Mouse (Mus musculus): ENCODE data around the gene Dhps. TPM values are rescaled to one million over a fixed set of nuclear protein-coding genes. Genes with fewer than 3 reads are reported as not detected.

Gene Dhps
- polyA plus RNA-seq, 1 experiment from 2014 or later = 83.4 TPM

Small RNAs within 50 kb of the gene (microRNA-seq; reads per million reads assigned to microRNA genes)
- gene Gm23388 (0.66 reads per million), gene Mir7070 (1.7 reads per million, percentile 7 among the genes with 10 or more reads in this experiment)

Other genes starting within 250 kb of the Dhps start
- 8.6 and 9.4 TPM in 2 replicates for gene Dand5, start 248.9 kb upstream of the Dhps start, polyA plus RNA-seq (2014; fragmentation: Nextera tagmentation; extraction: Ambion mirVana)
- gene Gadd45gip1, start 240.2 kb upstream of the Dhps start, polyA plus RNA-seq (2014; fragmentation: Nextera tagmentation; extraction: Ambion mirVana) = 35.2 and 41.3 TPM in 2 replicates
- gene Rad23a, start 231.1 kb upstream of the Dhps start, polyA plus RNA-seq (2014; fragmentation: Nextera tagmentation; extraction: Ambion mirVana) = 87.3 and 88.1 TPM in 2 replicates
- gene Calr, start 224.8 kb upstream of the Dhps start, polyA plus RNA-seq (2014; fragmentation: Nextera tagmentation; extraction: Ambion mirVana) = 514 and 606 TPM in 2 replicates
- gene Farsa, start 214.8 kb upstream of the Dhps start, polyA plus RNA-seq (2014; fragmentation: Nextera tagmentation; extraction: Ambion mirVana) = 92.3 and 102 TPM in 2 replicates
- 58.0 and 71.5 TPM in 2 replicates for gene Syce2, start 199.6 kb upstream of the Dhps start, polyA plus RNA-seq (2014; fragmentation: Nextera tagmentation; extraction: Ambion mirVana)
- gene Gcdh, start 177.8 kb upstream of the Dhps start, polyA plus RNA-seq (2014; fragmentation: Nextera tagmentation; extraction: Ambion mirVana) = 27.1 and 30.0 TPM in 2 replicates
- 0.74 and 0.99 TPM in 2 replicates for gene Klf1, start 169.8 kb upstream of the Dhps start, polyA plus RNA-seq (2014; fragmentation: Nextera tagmentation; extraction: Ambion mirVana)
- 4.8 and 5.5 TPM in 2 replicates for gene Dnase2a, start 163.2 kb upstream of the Dhps start, polyA plus RNA-seq (2014; fragmentation: Nextera tagmentation; extraction: Ambion mirVana)
- 24.5 and 40.2 TPM in 2 replicates for gene Mast1, start 134.4 kb upstream of the Dhps start, polyA plus RNA-seq (2014; fragmentation: Nextera tagmentation; extraction: Ambion mirVana)
- gene Rtbdn, start 124.8 kb upstream of the Dhps start, polyA plus RNA-seq (2014; fragmentation: Nextera tagmentation; extraction: Ambion mirVana) = 0.47 and 0.73 TPM in 2 replicates
- gene Gm49661, start 102.3 kb upstream of the Dhps start, polyA plus RNA-seq (2014; fragmentation: Nextera tagmentation; extraction: Ambion mirVana) = not detected in 2 replicates
- 1,735 and 2,101 TPM in 2 replicates for gene Prdx2, start 102.2 kb upstream of the Dhps start, polyA plus RNA-seq (2014; fragmentation: Nextera tagmentation; extraction: Ambion mirVana)
- 93.3 and 111 TPM in 2 replicates for gene Rnaseh2a, start 102.0 kb upstream of the Dhps start, polyA plus RNA-seq (2014; fragmentation: Nextera tagmentation; extraction: Ambion mirVana)
- 5.0 and 6.5 TPM in 2 replicates for gene Junb, start 93.0 kb upstream of the Dhps start, polyA plus RNA-seq (2014; fragmentation: Nextera tagmentation; extraction: Ambion mirVana)
- gene Hook2, start 81.2 kb upstream of the Dhps start, polyA plus RNA-seq (2014; fragmentation: Nextera tagmentation; extraction: Ambion mirVana) = 13.0 and 20.3 TPM in 2 replicates
- not detected in 2 replicates for gene Best2, start 57.2 kb upstream of the Dhps start, polyA plus RNA-seq (2014; fragmentation: Nextera tagmentation; extraction: Ambion mirVana)
- gene Asna1, start 46.5 kb upstream of the Dhps start, polyA plus RNA-seq (2014; fragmentation: Nextera tagmentation; extraction: Ambion mirVana) = 166 and 178 TPM in 2 replicates
- 166 and 169 TPM in 2 replicates for gene Trir, start 44.9 kb upstream of the Dhps start, polyA plus RNA-seq (2014; fragmentation: Nextera tagmentation; extraction: Ambion mirVana)
- 27.8 and 36.8 TPM in 2 replicates for gene Tnpo2, start 34.8 kb upstream of the Dhps start, polyA plus RNA-seq (2014; fragmentation: Nextera tagmentation; extraction: Ambion mirVana)
- 46.5 and 56.2 TPM in 2 replicates for gene Fbxw9, start 11.7 kb upstream of the Dhps start, polyA plus RNA-seq (2014; fragmentation: Nextera tagmentation; extraction: Ambion mirVana)
- 0.88 TPM in 1 of 2 replicates, not detected in the other for gene Gm5741, start 3.8 kb upstream of the Dhps start, polyA plus RNA-seq (2014; fragmentation: Nextera tagmentation; extraction: Ambion mirVana)
- gene Wdr83os, start 9.0 kb downstream of the Dhps start, polyA plus RNA-seq (2014; fragmentation: Nextera tagmentation; extraction: Ambion mirVana) = 147 and 170 TPM in 2 replicates
- 49.7 and 50.1 TPM in 2 replicates for gene Wdr83, start 9.5 kb downstream of the Dhps start, polyA plus RNA-seq (2014; fragmentation: Nextera tagmentation; extraction: Ambion mirVana)
- gene Man2b1, start 11.5 kb downstream of the Dhps start, polyA plus RNA-seq (2014; fragmentation: Nextera tagmentation; extraction: Ambion mirVana) = 10.8 and 14.5 TPM in 2 replicates
- 1.7 and 2.7 TPM in 2 replicates for gene Zfp791, start 51.3 kb downstream of the Dhps start, polyA plus RNA-seq (2014; fragmentation: Nextera tagmentation; extraction: Ambion mirVana)
- not detected in 2 replicates for gene Cks1brt, start 80.2 kb downstream of the Dhps start, polyA plus RNA-seq (2014; fragmentation: Nextera tagmentation; extraction: Ambion mirVana)
- gene Olfr371, start 154.2 kb downstream of the Dhps start, polyA plus RNA-seq (2014; fragmentation: Nextera tagmentation; extraction: Ambion mirVana) = not detected in 2 replicates
- gene Orc6, start 227.9 kb downstream of the Dhps start, polyA plus RNA-seq (2014; fragmentation: Nextera tagmentation; extraction: Ambion mirVana) = 101 and 105 TPM in 2 replicates
- 183 and 209 TPM in 2 replicates for gene Vps35, start 228.0 kb downstream of the Dhps start, polyA plus RNA-seq (2014; fragmentation: Nextera tagmentation; extraction: Ambion mirVana)

All from forebrain, embryonic 14.5 days (tissue).